Mouse (Mus musculus): ENCODE measurements around the gene Spa17. TPM values are rescaled to one million over a fixed set of nuclear protein-coding genes. Genes with fewer than 3 reads are reported as not detected.

Spa17 gene
- total RNA-seq (2021): 1 to 10 TPM; 2.1 to 2.9 TPM
- long read RNA-seq, experiment 1, partial matches to known transcripts: 0 of 1 reads
- long read RNA-seq, experiment 1, other reads (novel, unspliced or antisense): 0 of 1 reads
- long read RNA-seq, experiment 2, partial matches to known transcripts: 0 of 1 reads
- long read RNA-seq, experiment 2, other reads (novel, unspliced or antisense): 0 of 1 reads

- peak; percentile 89 for DNase-seq
- intact Hi-C loops (cut with DNase I): loop anchor here (2.0 to 5.0 kb wide), 3 partner anchors 46 to 87 kb away; partner anchors contain the start of gene Nrgn
Observed at GRCm38 (mm10) chr9:37613182-37613910, at the start of gene Spa17. Gene Spa17 (minus strand): TSS chr9:37613722.

GRCm38 (mm10) chr9:37663210-37663609, 49.7 kb upstream of the Spa17 start:
- intact Hi-C loops (cut with DNase I): no loop called here
- no peak for DNase-seq

GRCm38 (mm10) chr9:37659413-37659812, 45.9 kb upstream of the Spa17 start:
- DNase-seq: no peak
- intact Hi-C loops (cut with DNase I): no loop called here

GRCm38 (mm10) chr9:37656931-37657481, 43.5 kb upstream of the Spa17 start, which contains the start of gene Tbrg1:
Gene Tbrg1 (minus strand): TSS chr9:37657312.
- peak; percentile 84 to 88 for DNase-seq
- intact Hi-C loops (cut with DNase I): no loop called here

GRCm38 (mm10) chr9:37656439-37656881, 42.9 kb upstream of the Spa17 start:
- intact Hi-C loops (cut with DNase I): no loop called here
- peak in 1 of 2 experiments; percentile 15 for DNase-seq

- DNase-seq: no peak
- intact Hi-C loops (cut with DNase I): no loop called here
Observed at GRCm38 (mm10) chr9:37655961-37656360, 42.4 kb upstream of the Spa17 start.

GRCm38 (mm10) chr9:37653836-37654235, 40.3 kb upstream of the Spa17 start:
- intact Hi-C loops (cut with DNase I): no loop called here
- no peak for DNase-seq

GRCm38 (mm10) chr9:37650639-37651038, 37.1 kb upstream of the Spa17 start:
- DNase-seq: no peak
- intact Hi-C loops (cut with DNase I): no loop called here

GRCm38 (mm10) chr9:37646246-37646645, 32.7 kb upstream of the Spa17 start:
- peak in 1 of 2 experiments; percentile 7 for DNase-seq
- intact Hi-C loops (cut with DNase I): no loop called here

- DNase-seq: no peak
- intact Hi-C loops (cut with DNase I): loop anchor here (5.0 kb wide), 2 partner anchors 176 to 206 kb away; partner anchors contain the start of gene Robo3
Observed at GRCm38 (mm10) chr9:37638721-37639120, 25.2 kb upstream of the Spa17 start.

- intact Hi-C loops (cut with DNase I): loop anchor here (5.0 kb wide), 2 partner anchors 175 to 205 kb away; partner anchors contain the start of gene Robo3
- peak in 1 of 2 experiments; percentile 23 for DNase-seq
Observed at GRCm38 (mm10) chr9:37636800-37637542, 23.4 kb upstream of the Spa17 start.

- intact Hi-C loops (cut with DNase I): loop anchor here (5.0 kb wide), 2 partner anchors 174 to 204 kb away; partner anchors contain the start of gene Robo3
- DNase-seq: peak; percentile 57 to 61
Observed at GRCm38 (mm10) chr9:37636335-37636734, 22.8 kb upstream of the Spa17 start.

GRCm38 (mm10) chr9:37634269-37634668, 20.7 kb upstream of the Spa17 start:
- DNase-seq: no peak
- intact Hi-C loops (cut with DNase I): no loop called here

GRCm38 (mm10) chr9:37632305-37632704, 18.8 kb upstream of the Spa17 start:
- intact Hi-C loops (cut with DNase I): no loop called here
- DNase-seq: no peak

GRCm38 (mm10) chr9:37629941-37630340, 16.4 kb upstream of the Spa17 start:
- intact Hi-C loops (cut with DNase I): no loop called here
- DNase-seq: no peak

- intact Hi-C loops (cut with DNase I): no loop called here
- no peak for DNase-seq
Observed at GRCm38 (mm10) chr9:37628581-37628980, 15.1 kb upstream of the Spa17 start.

- DNase-seq: no peak
- intact Hi-C loops (cut with DNase I): no loop called here
Observed at GRCm38 (mm10) chr9:37627263-37627662, 13.7 kb upstream of the Spa17 start.

GRCm38 (mm10) chr9:37626103-37626567, 12.6 kb upstream of the Spa17 start:
- peak in 1 of 2 experiments; percentile 30 for DNase-seq
- intact Hi-C loops (cut with DNase I): no loop called here

- intact Hi-C loops (cut with DNase I): no loop called here
- peak; percentile 3 to 19 for DNase-seq
Observed at GRCm38 (mm10) chr9:37625641-37626040, 12.1 kb upstream of the Spa17 start.

- intact Hi-C loops (cut with DNase I): no loop called here
- no peak for DNase-seq
Observed at GRCm38 (mm10) chr9:37625129-37625528, 11.6 kb upstream of the Spa17 start.

All from heart, postnatal 14 days (tissue).